Mouse (Mus musculus) right cerebral cortex, adult 2 months (tissue): ENCODE data around the gene Paox.

Source experiments
- DNase-seq, 2 experiments: peaks; one replicate each; pipeline ENCODE4 v3.0.0; 2021 to 2022; ENCODE audit warnings: low spot score in 2 of 2

Paox gene

DNA sequence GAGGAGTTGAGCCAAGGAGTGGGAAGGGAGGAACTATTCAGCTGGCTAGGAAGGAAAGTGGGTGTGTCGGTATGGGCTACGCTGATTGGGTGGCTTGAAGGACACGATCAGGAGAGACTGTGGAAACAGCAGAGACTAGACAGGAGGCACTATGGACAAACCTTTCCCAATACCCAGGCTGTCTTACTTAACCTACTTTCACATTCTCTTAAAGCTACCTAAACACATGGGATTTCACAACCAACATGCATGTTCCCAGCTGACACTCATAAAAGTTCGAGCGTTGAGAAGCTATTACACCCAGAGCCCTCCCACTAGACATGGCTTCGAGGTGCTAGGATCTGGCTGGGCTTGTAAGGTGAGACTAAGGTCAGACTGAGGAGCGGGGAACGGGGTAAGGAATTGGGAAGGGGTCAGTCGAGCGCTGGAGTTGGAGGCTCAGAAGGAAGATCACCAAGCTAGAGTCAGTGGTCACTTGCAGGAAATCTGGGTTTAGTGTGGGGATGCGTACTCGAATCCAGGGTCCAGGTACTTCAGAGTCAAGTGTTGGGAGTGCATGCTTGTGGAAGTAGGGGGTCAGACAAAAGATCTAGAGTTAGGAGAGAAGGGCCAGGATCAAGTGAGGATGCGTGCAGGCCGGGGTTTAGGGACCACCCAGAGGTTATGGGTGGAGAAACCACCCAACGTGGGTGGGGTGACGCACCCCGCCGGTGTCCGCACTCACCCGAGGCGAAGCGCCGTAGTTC lies at the start of gene Paox:
Gene Paox (plus strand): TSS at position 217 of the 746 bp plus-strand sequence.
- DNase-seq = peak; percentile 56 to 64

GRCm38 (mm10) chr7:140067397-140067796 lies 48.2 kb upstream of the Paox start:
- no peak for DNase-seq

DNA sequence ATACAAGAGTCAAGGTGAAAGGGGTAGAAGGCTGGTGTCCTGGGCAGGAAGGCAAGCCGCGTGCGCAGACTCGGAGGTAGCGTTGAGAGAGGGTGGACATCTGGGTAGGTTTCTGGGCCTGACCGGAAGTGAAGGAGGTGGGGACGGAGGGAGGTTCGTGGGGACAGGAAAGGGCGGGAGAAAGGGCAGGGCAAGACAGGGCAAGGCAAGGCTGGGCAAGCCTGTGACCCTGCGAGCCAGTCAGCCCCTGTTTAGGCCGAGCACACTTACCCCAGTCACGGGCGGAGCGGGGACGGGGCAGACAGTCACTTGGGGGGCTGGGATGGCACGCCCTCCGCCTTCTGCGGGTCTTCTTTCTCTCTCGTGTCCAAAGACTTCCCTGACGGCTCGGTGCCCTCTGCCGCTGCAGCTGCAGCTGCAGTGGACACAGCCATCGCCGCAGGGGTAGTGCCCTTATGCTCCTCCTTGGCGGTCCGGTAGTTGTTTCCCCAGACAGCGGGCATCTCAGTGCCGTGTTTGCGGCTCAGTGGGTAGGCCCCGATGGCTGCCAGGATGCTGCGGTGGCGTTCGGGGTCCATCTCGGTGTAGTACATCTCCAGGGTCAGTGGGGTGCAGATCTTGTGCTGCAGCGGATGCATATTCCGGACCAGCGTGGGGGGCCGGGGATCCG lies 45.4 kb upstream of the Paox start:
- no peak for DNase-seq

DNA sequence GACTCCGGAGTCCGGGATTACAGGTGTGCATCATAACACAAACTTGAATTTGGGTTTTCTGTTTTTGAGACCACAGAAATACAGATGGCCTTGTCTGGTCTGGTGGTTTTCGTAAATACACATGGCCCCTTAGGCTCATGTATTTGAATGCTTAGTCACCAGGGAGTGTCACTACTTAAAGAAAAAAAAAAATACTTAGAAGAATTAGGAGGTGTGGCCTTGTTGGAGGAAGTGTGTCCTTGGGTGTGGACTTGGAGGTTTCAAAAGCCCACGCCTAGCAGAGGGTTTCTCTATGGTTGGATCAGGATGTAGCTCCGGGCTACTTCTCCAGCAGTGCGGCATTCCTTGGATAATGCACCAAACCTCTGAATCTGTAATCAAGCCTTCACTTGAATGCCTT lies 37.9 kb upstream of the Paox start:
- DNase-seq = no peak

GRCm38 (mm10) chr7:140078711-140079110 lies 36.9 kb upstream of the Paox start:
- peak; percentile 72 to 80 for DNase-seq

GRCm38 (mm10) chr7:140080503-140081156 lies 35.0 kb upstream of the Paox start:
- peak; percentile 95 for DNase-seq

DNA sequence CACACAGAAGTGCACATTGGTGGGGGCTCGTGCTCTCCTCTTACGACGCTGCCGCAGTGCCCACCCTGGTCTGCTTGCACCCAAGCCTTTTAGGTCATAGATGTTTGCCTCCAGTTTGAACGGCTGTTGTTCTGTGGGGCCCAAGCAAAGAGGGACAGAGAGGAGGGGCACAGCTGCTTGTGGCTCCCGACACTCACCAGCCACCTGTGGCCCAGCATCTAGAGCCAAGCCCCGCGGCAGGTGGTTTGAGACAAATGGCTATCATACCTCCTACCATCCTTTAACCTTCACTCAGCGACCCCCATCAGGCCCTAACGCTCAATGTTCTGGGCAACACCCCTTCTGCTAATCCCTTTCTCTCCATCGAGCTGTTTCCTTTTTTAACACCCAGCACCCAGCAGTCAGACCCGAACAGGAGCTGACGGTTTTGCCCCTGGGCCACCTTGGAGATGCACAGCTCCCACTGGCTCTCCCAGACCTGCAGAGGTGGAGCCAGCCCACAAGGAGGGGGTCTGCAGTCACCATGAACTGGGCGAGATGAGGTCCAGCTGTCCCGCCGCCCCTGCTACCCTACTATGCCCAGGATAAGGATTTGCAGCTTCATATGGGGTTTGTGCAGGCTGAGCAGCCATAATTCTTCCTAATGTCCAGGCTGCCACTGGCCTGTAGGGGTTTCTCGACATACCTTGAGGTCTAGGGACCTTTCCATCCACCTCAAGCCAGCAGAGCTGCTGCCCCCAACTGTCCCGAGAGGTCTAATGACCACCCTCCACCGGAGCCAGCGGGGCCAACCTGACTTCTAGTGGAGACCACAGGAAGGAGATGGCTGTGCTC lies 34.0 kb upstream of the Paox start:
- DNase-seq = peak; percentile 52 to 58

GRCm38 (mm10) chr7:140082242-140082678 lies 33.3 kb upstream of the Paox start, which contains the start of gene Caly:
Gene Caly, minus strand, starts transcription at chr7:140082548.
- peak; percentile 93 to 94 for DNase-seq

GRCm38 (mm10) chr7:140090601-140091000 lies 25.0 kb upstream of the Paox start:
- no peak for DNase-seq

- no peak for DNase-seq
These were observed 22.6 kb upstream of the Paox start, which contains the start of gene Prap1 for GRCm38 (mm10) chr7:140092924-140093528. Gene Prap1, plus strand, starts transcription at chr7:140093395.

GRCm38 (mm10) chr7:140094954-140095353 lies 20.6 kb upstream of the Paox start:
- DNase-seq = no peak

GRCm38 (mm10) chr7:140095556-140095955 lies 20.0 kb upstream of the Paox start:
- no peak for DNase-seq

DNA sequence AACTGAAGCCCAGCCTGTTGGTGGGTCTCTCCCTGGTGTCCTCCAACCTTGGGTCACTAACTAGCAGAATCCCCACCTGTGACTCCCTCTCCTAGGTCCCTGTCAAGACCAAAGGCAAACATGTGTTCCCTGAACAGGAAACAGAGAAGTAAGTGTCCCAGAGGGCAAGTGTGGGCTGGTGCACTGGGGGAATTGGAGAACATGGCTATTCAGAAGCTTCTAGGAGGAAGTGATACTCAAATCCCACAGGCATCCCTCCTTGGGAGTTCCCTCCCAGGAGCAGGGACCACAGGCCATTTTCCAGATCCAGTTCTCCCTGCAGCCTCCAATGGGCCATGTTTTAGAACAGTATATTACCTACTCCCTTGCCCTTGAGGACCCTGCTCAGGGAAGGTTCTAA lies 19.5 kb upstream of the Paox start:
- no peak for DNase-seq

DNA sequence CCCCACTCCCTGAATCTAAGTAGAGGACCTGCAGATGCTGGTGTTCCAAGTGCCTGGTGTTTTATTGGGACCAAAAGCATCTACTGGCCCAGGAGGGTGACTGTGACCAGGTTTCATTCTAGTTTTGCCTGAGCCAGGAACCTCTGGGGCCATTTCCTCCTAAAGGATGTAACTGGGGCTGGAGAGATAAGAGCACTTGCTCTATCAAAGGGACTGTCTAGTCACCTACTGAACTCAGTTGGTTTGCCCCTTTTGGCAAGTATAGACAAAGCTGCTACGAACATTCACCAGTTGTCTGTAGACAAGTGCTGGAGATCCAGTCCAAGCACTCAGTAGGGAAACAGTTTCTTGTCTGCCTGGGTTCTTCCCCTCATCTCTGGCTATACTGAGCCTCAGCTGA lies 17.1 kb upstream of the Paox start:
- DNase-seq = no peak

- DNase-seq = peak in 1 of 2 experiments; percentile 24
These were observed 14.1 kb upstream of the Paox start for GRCm38 (mm10) chr7:140101498-140101897.

DNA sequence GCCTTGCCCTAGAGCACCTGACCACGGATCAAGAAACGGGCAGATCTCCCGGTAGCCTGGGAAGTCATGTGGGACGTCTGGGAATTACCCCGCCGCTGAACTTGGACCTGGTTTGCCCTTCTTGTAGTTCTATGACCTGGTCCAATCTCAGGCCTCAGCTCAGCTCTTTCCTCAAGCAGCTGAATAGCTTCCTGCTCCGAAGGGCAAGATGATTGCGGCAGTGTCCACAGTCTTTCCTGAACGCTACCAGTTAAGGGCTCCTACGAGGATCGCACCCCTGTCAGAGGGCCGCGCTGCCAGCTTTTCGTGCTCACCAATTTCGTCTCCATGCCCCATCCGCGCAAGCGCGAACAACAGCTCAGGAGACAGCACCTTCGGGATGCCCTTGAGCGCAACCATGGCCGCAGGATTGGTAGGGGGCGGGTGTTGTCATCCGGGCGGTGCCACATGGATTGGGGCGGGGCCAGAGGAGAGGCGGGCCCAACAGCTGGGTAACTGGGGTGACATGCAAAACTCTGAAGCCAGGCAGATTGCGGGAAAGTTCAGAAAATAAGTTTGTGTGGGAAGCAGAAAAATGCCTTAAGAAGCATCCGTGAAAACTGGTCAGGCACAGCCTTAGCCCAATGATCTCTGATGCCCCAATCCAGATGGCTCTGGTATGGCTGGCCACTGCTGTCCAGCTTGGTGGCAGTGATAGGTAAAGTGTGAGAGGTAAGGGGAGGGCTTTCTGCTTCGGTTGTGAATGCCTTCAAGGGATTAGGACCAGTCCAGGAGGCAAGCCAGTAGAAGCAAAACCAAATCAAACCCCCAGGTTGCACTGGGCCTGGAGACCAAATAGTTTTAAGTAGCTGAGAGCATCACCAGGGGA lies 13.4 kb upstream of the Paox start, which contains the start of gene Fuom:
Gene Fuom (minus strand): TSS at position 449 of the 868 bp plus-strand sequence.
- DNase-seq = peak; percentile 85 to 86

DNA sequence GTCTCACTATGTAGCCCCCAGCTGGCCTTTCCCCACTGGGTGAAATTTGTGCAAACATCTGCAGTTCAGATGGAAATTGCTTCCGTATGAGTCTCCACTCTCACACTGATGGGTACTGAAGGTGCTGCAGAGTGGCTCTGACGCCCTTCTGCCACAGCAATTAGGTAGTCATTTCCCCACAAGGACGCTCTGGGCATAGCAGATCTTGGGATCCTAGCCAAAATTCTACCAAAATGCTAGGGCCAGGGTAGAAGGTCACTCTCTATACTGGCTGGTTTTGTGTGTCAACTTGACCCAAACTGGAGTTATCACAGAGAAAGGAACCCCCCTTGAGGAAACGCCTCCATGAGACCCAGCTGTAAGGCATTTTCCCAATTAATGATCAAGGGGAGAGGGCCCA lies 11.6 kb upstream of the Paox start:
- DNase-seq = no peak

- DNase-seq = no peak
These were observed 3.7 kb upstream of the Paox start for GRCm38 (mm10) chr7:140111943-140112342.

DNA sequence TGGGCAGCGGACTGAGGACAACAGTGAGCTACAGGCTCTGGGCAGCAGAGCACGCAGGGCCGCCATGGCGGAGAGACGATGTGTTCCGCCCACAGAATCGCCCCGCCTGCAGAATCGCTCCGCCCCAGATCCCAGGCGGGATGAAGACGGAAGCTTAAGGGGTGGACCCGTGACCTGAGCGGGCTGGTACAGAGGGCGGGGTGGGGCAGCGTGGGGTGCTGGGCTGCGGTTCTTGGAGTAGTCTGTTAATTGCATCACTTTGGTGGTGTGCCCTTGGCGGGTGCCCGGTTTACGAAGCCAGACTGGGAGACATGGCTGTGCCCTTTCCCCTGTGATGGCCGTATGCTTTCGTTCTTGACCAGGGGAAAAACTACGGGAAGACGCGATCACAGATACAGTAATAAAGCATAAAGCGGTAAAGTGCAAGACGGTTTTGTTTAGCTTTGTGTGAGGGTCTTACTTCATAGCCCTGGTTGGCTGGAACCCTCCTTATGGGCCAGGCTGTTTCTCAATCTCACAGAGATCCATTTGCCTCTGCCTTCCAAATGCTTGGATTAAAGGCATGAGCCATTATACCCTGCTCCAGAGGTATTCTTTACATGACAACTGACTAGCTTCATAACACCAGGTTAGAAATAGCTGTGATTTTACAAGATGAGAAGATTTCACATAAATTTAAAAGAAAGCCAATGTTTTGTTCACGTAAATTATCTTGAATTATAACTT lies 893 bp downstream of the Paox start, which contains the start of gene Echs1:
Gene Echs1 (minus strand): TSS at position 148 of the 726 bp plus-strand sequence.
- DNase-seq = peak; percentile 82 to 85
